Mouse (Mus musculus) brain, embryonic 14.5 days (tissue): Measurements from ENCODE around the gene Rab23.

Experiments used
- CTCF ChIP-seq: fragments of 200-500 bp; IDR thresholded peaks from 2 replicates; pipeline ENCODE4 v1.5.1; 2012; ENCODE audit warnings: inconsistent platforms, mild to moderate bottlenecking, moderate library complexity, borderline replicate concordance; ENCODE audit not compliant: insufficient read depth, insufficient read length; ENCODE audit errors: extremely low read depth
- POLR2A ChIP-seq: fragments of 200-500 bp; IDR thresholded peaks from 2 replicates; pipeline ENCODE4 v1.6.1; 2012; ENCODE audit warnings: mild to moderate bottlenecking, inconsistent platforms, borderline replicate concordance; ENCODE audit not compliant: poor library complexity, insufficient read depth, insufficient read length, severe bottlenecking; ENCODE audit errors: extremely low read depth

- TF ChIP-seq CTCF (no peak), POLR2A (no peak)
Measured at GRCm38 (mm10) chr1:33688810-33689209, 30.9 kb upstream of the Rab23 start.
